Mouse (Mus musculus) c-Kit-positive CD71-negative TER-119-negative erythroid progenitor cells, embryonic 14.5 days (primary cell): ENCODE measurements at regions not wholly inside any gene's neighbourhood (a gene's known extent, or its start where the extent isn't known, plus 50 kb on each side); places are given as distances from the start of the nearest gene placed in this dataset.

Experiments used
- DNase-seq: peaks from one replicate; pipeline ENCODE4 v3.0.0-alpha.2; 2013; ENCODE audit warnings: low read depth

DNA sequence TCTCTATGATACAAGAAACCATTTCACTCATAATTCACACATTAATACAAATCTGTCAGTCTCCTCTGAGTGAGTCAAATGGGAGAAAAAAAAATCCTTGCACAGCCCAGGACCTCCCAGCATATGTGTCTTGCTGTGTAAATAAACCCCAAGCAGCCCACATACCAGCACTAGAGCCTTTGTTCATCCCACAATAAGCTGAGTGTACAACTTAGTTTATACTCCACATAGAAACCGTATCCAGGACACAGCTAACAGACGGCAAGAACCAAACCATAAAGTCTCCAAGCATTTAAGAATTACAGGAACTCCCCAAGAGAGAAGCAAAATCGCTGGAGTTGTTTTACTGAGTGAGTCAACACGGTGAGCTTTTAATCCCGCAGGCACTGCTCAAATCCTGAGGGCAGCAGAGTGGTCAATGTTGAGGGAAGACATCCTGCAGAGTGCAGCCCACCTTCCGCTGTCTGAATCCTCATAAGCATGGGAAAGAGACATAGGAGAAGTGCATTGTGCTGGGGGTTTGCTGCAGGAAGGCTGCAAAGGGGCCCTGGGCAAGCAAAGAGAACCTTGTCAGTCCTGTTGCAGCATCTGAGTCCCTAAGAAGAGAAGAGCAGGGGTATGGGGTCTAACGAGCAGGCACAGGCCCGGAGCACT is 436.4 kb downstream of the Tns3 start:
- DNase-seq = no peak

- DNase-seq = no peak
Measured at GRCm38 (mm10) chr11:8224366-8224765, 440.0 kb downstream of the Tns3 start.

GRCm38 (mm10) chr11:8220618-8221017 is 443.7 kb downstream of the Tns3 start:
- DNase-seq = no peak

GRCm38 (mm10) chr11:8219911-8220310 is 444.4 kb downstream of the Tns3 start:
- no peak for DNase-seq

DNA sequence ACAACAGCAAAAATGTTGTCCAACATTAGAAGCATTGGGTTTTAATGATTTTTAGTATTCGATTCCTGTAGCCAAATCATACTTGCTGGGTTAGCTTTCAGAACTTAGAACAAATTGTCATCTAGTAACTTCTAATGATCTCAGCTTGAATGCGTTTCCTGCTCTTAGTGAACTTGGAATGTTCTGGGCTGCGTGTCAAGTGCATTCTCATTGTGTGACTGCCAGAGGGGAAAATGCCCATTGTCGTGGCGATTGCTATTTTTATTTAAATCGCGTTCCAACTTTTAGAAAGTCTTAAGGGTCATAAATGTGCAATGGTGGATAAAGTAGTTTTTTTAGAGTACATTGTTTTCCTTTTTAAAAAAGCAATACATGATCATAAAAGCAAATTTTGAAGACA is 448.7 kb downstream of the Tns3 start:
- no peak for DNase-seq

- DNase-seq = no peak
Measured at GRCm38 (mm10) chr11:8214305-8214903, 449.9 kb downstream of the Tns3 start.

- DNase-seq = no peak
Measured at GRCm38 (mm10) chr11:8213130-8213529, 451.2 kb downstream of the Tns3 start.

GRCm38 (mm10) chr11:8212714-8213113 is 451.6 kb downstream of the Tns3 start:
- no peak for DNase-seq

DNA sequence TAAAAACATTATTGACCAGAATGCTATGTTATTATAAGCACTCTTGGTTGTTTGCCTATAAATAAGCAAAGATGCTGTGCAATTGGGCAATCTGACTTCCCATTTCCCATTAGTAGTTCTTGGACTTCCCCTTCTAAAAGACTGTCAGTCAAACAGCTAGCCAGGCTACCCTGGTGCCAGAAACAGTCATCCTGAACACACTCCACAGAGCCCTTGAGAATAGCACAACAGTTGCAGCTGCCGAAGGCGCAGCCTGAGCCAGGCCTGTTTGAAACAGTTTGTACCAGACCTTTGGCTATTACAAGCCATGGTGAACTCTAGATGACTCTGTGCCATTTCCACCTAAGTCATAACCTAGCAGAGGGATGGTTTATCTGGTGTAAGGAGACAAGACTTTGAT is 455.3 kb downstream of the Tns3 start:
- no peak for DNase-seq

DNA sequence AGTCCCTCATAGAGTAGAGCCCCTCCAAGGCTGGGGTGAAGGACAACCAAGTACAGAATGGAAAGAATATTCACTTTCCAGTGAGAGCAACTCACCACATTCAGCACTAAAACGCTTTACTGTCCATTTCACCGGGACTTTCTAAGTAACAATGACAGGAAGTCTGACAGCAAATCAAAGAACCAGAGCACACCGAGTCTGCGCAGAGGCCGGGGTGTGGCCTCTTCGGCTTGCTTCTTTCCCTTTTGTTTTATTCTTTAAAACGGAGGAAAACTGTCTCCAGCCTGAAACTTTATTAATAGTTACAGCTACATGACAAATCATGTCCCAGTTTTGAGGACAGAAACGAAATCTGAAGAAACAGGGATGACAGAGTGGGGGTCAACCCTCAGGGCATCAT is 465.0 kb downstream of the Tns3 start:
- no peak for DNase-seq
